Mouse (Mus musculus) heart, postnatal 0 days (tissue): Measurements from ENCODE around the gene Itga11.

Source experiments
- CTCF ChIP-seq: IDR thresholded peaks from 2 replicates; pipeline ENCODE4 v1.5.1; 2016; ENCODE audit warnings: antibody characterized with exemption, control low read depth, low read depth
- EP300 ChIP-seq: IDR thresholded peaks from 2 replicates; pipeline ENCODE4 v1.6.1; 2016; ENCODE audit warnings: antibody characterized with exemption, low read depth

GRCm38 (mm10) chr9:62664115-62664725, 13.4 kb upstream of the Itga11 start:
- TF ChIP-seq CTCF (no peak), EP300 (no peak)
